ENCODE assay signal across 9 mouse cellular contexts in the genomic region with DNA sequence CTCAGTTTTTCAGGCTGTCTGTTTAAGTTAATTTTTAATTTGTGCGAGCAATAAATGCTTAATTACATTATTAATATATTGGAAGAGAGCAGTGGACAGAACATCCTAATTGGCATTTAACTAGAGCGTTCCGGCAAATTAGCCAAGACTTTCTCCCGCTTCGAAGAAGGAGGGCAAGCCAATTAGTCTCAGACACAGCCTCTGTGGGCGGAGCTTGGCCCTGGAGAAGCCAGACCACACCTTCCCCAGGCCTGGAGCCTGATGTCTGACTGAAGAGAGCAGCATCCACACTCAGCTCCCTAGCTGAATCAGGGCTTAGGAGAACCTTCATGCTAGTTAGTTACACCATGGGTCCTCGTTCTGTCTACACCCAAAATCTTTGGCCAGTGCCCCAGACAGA.
A peak's percentile ranks its signal among the peaks of the same experiment; 100 is the strongest.
DNase-seq lines count a peak whose midpoint lies in the region; ATAC-seq and TF ChIP-seq lines count a peak whose summit lies in the region.
"Had no signal": no experiment of that assay in that cellular context is flagged by ENCODE, and none has a peak within 500 bp of the region (broad histone marks: within the 10 kb centered on the region; RNA-seq: fewer than 3 reads in every experiment).

No protein-coding gene starts in this region.

- no peak overlapping the region for H3K4me3 ChIP-seq in forebrain, embryonic 10.5 days
- H3K4me3 ChIP-seq in forebrain, embryonic 15.5 days: no peak overlapping the region
- H3K4me3 ChIP-seq in lung, adult 2 months (replicated peaks; ENCODE audit: extremely low read depth, low read depth, low read length): no peak overlapping the region
- H3K4me3 ChIP-seq in hindbrain, embryonic 14.5 days (replicated peaks; ENCODE audit: low read length): no peak overlapping the region
- H3K4me3 ChIP-seq in midbrain, postnatal 0 days (ENCODE audit: low read depth, low read length): no peak overlapping the region

- 13% methylated on average over 7 of the region's 7 CpGs for WGBS in forebrain, embryonic 10.5 days
- WGBS in forebrain, embryonic 15.5 days: 8% methylated on average over 7 of the region's 7 CpGs
- WGBS in lung, adult 2 months: 38% methylated on average over 7 of the region's 7 CpGs
- 16% methylated on average over 7 of the region's 7 CpGs for WGBS in hindbrain, embryonic 14.5 days
- 23% methylated on average over 7 of the region's 7 CpGs for WGBS in midbrain, postnatal 0 days

- no peak overlapping the region for H3K9ac ChIP-seq in forebrain, embryonic 15.5 days (replicated peaks)
- H3K9ac ChIP-seq in hindbrain, embryonic 14.5 days: no peak overlapping the region
- H3K9ac ChIP-seq in midbrain, postnatal 0 days (replicated peaks; ENCODE audit: low read length, poor library complexity, severe bottlenecking): no peak overlapping the region
- H3K9ac ChIP-seq: liver, embryonic 14.5 days had no signal

- peaks cover 34% of the 10 kb centered on the region for H3K36me3 ChIP-seq in forebrain, embryonic 10.5 days (replicated peaks)
- 0 out of 2 replicates have a peak, but pooled peaks cover 4% of the 10 kb centered on the region for H3K36me3 ChIP-seq in forebrain, embryonic 15.5 days
- peaks cover 12% of the 10 kb centered on the region; the same call in 1 of the 2 replicates for H3K36me3 ChIP-seq in hindbrain, embryonic 14.5 days (replicated peaks; ENCODE audit: control insufficient read depth, insufficient read depth)
- H3K36me3 ChIP-seq in midbrain, postnatal 0 days (ENCODE audit: insufficient read depth, low read length): peaks cover 11% of the 10 kb centered on the region

- DNase-seq in forebrain, embryonic 10.5 days (ENCODE audit: extremely low spot score, low spot score): peak; percentile 30
- peak; percentile 28 for DNase-seq in lung, postnatal 36 days
- DNase-seq in lung, adult 2 months: no peak
- peak; percentile 43 for DNase-seq in hindbrain, embryonic 14.5 days (ENCODE audit: low spot score)
- DNase-seq in midbrain, postnatal 0 days (ENCODE audit: low spot score): peak; percentile 53
- DNase-seq in cerebellum, adult 9-10 months: no peak

- no peak for TF ChIP-seq CTCF in lung, adult 2 months (IDR thresholded peaks at IDR 0.05; ENCODE audit: insufficient read depth, low read length)
- no peak for TF ChIP-seq CTCF in midbrain, postnatal 0 days (IDR thresholded peaks at IDR 0.05)

- peaks cover 14% of the 10 kb centered on the region for H3K27me3 ChIP-seq in forebrain, embryonic 10.5 days (ENCODE audit: poor library complexity, severe bottlenecking)
- no peaks in the 10 kb centered on the region for H3K27me3 ChIP-seq in forebrain, embryonic 15.5 days
- no peaks in the 10 kb centered on the region for H3K27me3 ChIP-seq in hindbrain, embryonic 14.5 days (ENCODE audit: control insufficient read depth, insufficient read depth, low read length)
- H3K27me3 ChIP-seq in midbrain, postnatal 0 days (ENCODE audit: insufficient read depth, low read length): no peaks in the 10 kb centered on the region

- H3K9me3 ChIP-seq in forebrain, embryonic 10.5 days: no peaks in the 10 kb centered on the region
- H3K9me3 ChIP-seq in forebrain, embryonic 15.5 days: no peaks in the 10 kb centered on the region
- H3K9me3 ChIP-seq in hindbrain, embryonic 14.5 days (ENCODE audit: control insufficient read depth, low read length): 0 out of 2 replicates have a peak, but pooled peaks cover 4% of the 10 kb centered on the region
- no peaks in the 10 kb centered on the region for H3K9me3 ChIP-seq in midbrain, postnatal 0 days (ENCODE audit: low read length)

- no peak for TF ChIP-seq POLR2A in lung, adult 2 months (IDR thresholded peaks at IDR 0.05; ENCODE audit: borderline replicate concordance, extremely low read depth, low read depth, low read length)

- ATAC-seq in forebrain, embryonic 15.5 days (replicated peaks): no peak
- no peak for ATAC-seq in hindbrain, embryonic 14.5 days (ENCODE audit: low FRiP score)
- no peak for ATAC-seq in midbrain, postnatal 0 days (ENCODE audit: low FRiP score)
- no peak for ATAC-seq in frontal cortex, adult (ENCODE audit: low TSS enrichment)

- no peak overlapping the region for H3K4me2 ChIP-seq in forebrain, embryonic 15.5 days (replicated peaks)
- no peak overlapping the region for H3K4me2 ChIP-seq in hindbrain, embryonic 14.5 days (replicated peaks)
- H3K4me2 ChIP-seq in midbrain, postnatal 0 days (ENCODE audit: low read depth, low read length, poor library complexity, severe bottlenecking): no peak overlapping the region

- H3K27ac ChIP-seq in forebrain, embryonic 10.5 days: no peak overlapping the region
- H3K27ac ChIP-seq in forebrain, embryonic 15.5 days (replicated peaks): no peak overlapping the region
- no peak overlapping the region for H3K27ac ChIP-seq in hindbrain, embryonic 14.5 days
- no peak overlapping the region for H3K27ac ChIP-seq in midbrain, postnatal 0 days (ENCODE audit: low read depth, low read length)
- H3K27ac ChIP-seq: liver, embryonic 14.5 days had no signal

- H3K4me1 ChIP-seq in forebrain, embryonic 10.5 days: peaks cover 39% of the 10 kb centered on the region
- H3K4me1 ChIP-seq in forebrain, embryonic 15.5 days: peaks cover 11% of the 10 kb centered on the region
- no peaks in the 10 kb centered on the region for H3K4me1 ChIP-seq in lung, adult 2 months (ENCODE audit: control insufficient read depth, insufficient read depth, low read length)
- H3K4me1 ChIP-seq in hindbrain, embryonic 14.5 days (replicated peaks; ENCODE audit: control insufficient read depth, insufficient read depth, low read length): 0 out of 2 replicates have a peak, but pooled peaks cover 7% of the 10 kb centered on the region
- H3K4me1 ChIP-seq in midbrain, postnatal 0 days (ENCODE audit: insufficient read depth, low read length): no peaks in the 10 kb centered on the region

Comparison
In these comparisons a context has a peak if more than half of its experiments do, and no peak if none do; other contexts are left out.
1. DNase-seq: peak in forebrain, embryonic 10.5 days (single experiment), lung, postnatal 36 days (single experiment), hindbrain, embryonic 14.5 days (single experiment) and midbrain, postnatal 0 days (single experiment); none in lung, adult 2 months (single experiment) and cerebellum, adult 9-10 months (single experiment).